In genomic region chr5:90049856-90050255, GRCm38 (mm10) we compare ENCODE assay signal across 23 mouse cellular contexts.
"Had no signal": no experiment of that assay in that cellular context is flagged by ENCODE, and none has a peak within 500 bp of the region (broad histone marks: within the 10 kb centered on the region; RNA-seq: fewer than 3 reads in every experiment).

No protein-coding gene starts in this region.

- H3K4me2 ChIP-seq: forebrain, embryonic 15.5 days; heart, embryonic 11.5 days; hindbrain, embryonic 13.5 days; hindbrain, embryonic 15.5 days; limb, embryonic 13.5 days; limb, embryonic 15.5 days; liver, embryonic 11.5 days; liver, embryonic 13.5 days; liver, embryonic 15.5 days had no signal

- H3K27me3 ChIP-seq: forebrain, embryonic 15.5 days; hindbrain, embryonic 13.5 days; hindbrain, embryonic 15.5 days; limb, embryonic 13.5 days; limb, embryonic 15.5 days; liver, embryonic 13.5 days; liver, embryonic 15.5 days had no signal

- H3K9ac ChIP-seq: forebrain, embryonic 15.5 days; forebrain, postnatal 0 days; hindbrain, embryonic 13.5 days; hindbrain, embryonic 15.5 days; limb, embryonic 13.5 days; limb, embryonic 15.5 days; liver, embryonic 13.5 days; liver, embryonic 15.5 days had no signal

- H3K36me3 ChIP-seq: forebrain, embryonic 15.5 days; hindbrain, embryonic 13.5 days; hindbrain, embryonic 15.5 days; limb, embryonic 13.5 days; limb, embryonic 15.5 days; liver, embryonic 13.5 days; liver, embryonic 15.5 days had no signal

- H3K4me3 ChIP-seq: forebrain, embryonic 15.5 days; hindbrain, embryonic 13.5 days; hindbrain, embryonic 15.5 days; layer of hippocampus, adult 2 months; left cerebral cortex, adult 2 months; limb, embryonic 13.5 days; limb, embryonic 15.5 days; liver, embryonic 13.5 days; liver, embryonic 15.5 days had no signal

- H3K9me3 ChIP-seq: forebrain, embryonic 15.5 days; hindbrain, embryonic 13.5 days; hindbrain, embryonic 15.5 days; limb, embryonic 13.5 days; limb, embryonic 15.5 days; liver, embryonic 13.5 days; liver, embryonic 15.5 days had no signal

- H3K4me1 ChIP-seq: forebrain, embryonic 15.5 days; hindbrain, embryonic 13.5 days; hindbrain, embryonic 15.5 days; limb, embryonic 13.5 days; limb, embryonic 15.5 days; liver, embryonic 13.5 days; liver, embryonic 15.5 days had no signal

- H3K27ac ChIP-seq: forebrain, embryonic 15.5 days; hindbrain, embryonic 13.5 days; hindbrain, embryonic 15.5 days; hindbrain, postnatal 0 days; layer of hippocampus, adult 2 months; left cerebral cortex, adult 2 months; limb, embryonic 13.5 days; limb, embryonic 15.5 days; liver, embryonic 13.5 days; liver, embryonic 15.5 days had no signal

- ATAC-seq: forebrain, embryonic 15.5 days; forebrain, postnatal 0 days; hindbrain, postnatal 0 days had no signal

- DNase-seq: forebrain, postnatal 0 days; gastrocnemius, postnatal 14 days; gastrocnemius, postnatal 36 days; heart, adult 11 months; heart, postnatal 10 days; kidney, adult 18-20 months; kidney, adult 8-10 months; kidney, postnatal 10 days; kidney, postnatal 25 days; kidney, postnatal 4 days; left cerebral cortex, postnatal 4 days; liver, embryonic 13.5 days had no signal
